Mouse (Mus musculus) liver, embryonic 14.5 days (tissue): ENCODE measurements around the gene Il7r. TPM values are rescaled to one million over a fixed set of nuclear protein-coding genes. Genes with fewer than 3 reads are reported as not detected.

Source experiments
- ATAC-seq: fragments of 200-750 bp; cut with Nextera tagmentation; 2 replicates; pipeline ENCODE4 v1.8.0; 2017; ENCODE audit warnings: moderate number of reproducible peaks, mild to moderate bottlenecking, moderate library complexity; ENCODE audit not compliant: insufficient read depth
- DNase-seq, 3 experiments: peaks; one replicate each; pipeline ENCODE4 v3.0.0-alpha.2; 2012 to 2013; ENCODE audit warnings: low read depth in 3 of 3, low spot score in 3 of 3
- H3K27ac ChIP-seq: fragments of 300-500 bp; sonication (generic); 2 replicates; pipeline ENCODE4 v1.5.1; 2014; ENCODE audit warnings: moderate library complexity, mild to moderate bottlenecking, control low read depth, inconsistent platforms
- H3K27me3 ChIP-seq: fragments of 300-500 bp; sonication (generic); 2 replicates; pipeline ENCODE4 v1.6.1; 2014; ENCODE audit warnings: mild to moderate bottlenecking, low read length, moderate library complexity; ENCODE audit not compliant: control insufficient read depth, insufficient read depth
- H3K36me3 ChIP-seq: fragments of 300-500 bp; sonication (generic); replicated peaks from 2 replicates; pipeline ENCODE4 v1.6.1; 2014; ENCODE audit warnings: low read depth; ENCODE audit not compliant: control insufficient read depth, insufficient read depth
- H3K4me1 ChIP-seq, 2 experiments: fragments of 200-500 bp in 1 of 2; fragments of 300-500 bp in 1 of 2; sonication (generic) in 1 of 2; replicated peaks; 2 replicates each; pipeline ENCODE4 v1.6.1; 2012 to 2014; ENCODE audit warnings: antibody characterized with exemption in 1 of 2, inconsistent platforms in 1 of 2, low read length in 1 of 2; ENCODE audit not compliant: control insufficient read depth in 2 of 2, insufficient read depth in 2 of 2
- H3K4me2 ChIP-seq: fragments of 300-500 bp; sonication (generic); 2 replicates; pipeline ENCODE4 v1.6.1; 2014; ENCODE audit warnings: low read depth, mild to moderate bottlenecking, control low read depth, moderate library complexity
- H3K4me3 ChIP-seq, 2 experiments: fragments of 200-500 bp in 1 of 2; fragments of 300-500 bp in 1 of 2; sonication (generic) in 1 of 2; 2 replicates each; pipeline ENCODE4 v1.5.1; 2012 to 2014; ENCODE audit warnings: low read depth in 2 of 2, low read length in 2 of 2, mild to moderate bottlenecking in 2 of 2, control low read depth in 1 of 2, inconsistent platforms in 1 of 2, moderate library complexity in 1 of 2; ENCODE audit not compliant: insufficient read depth in 1 of 2
- H3K9ac ChIP-seq: fragments of 300-500 bp; sonication (generic); replicated peaks from 2 replicates; pipeline ENCODE4 v1.6.1; 2014; ENCODE audit warnings: mild to moderate bottlenecking, control low read depth, moderate library complexity
- H3K9me3 ChIP-seq: fragments of 300-500 bp; sonication (generic); 2 replicates; pipeline ENCODE4 v1.6.1; 2016; ENCODE audit warnings: low read length, mixed read lengths; ENCODE audit not compliant: control insufficient read depth
- CTCF ChIP-seq: IDR thresholded peaks from 2 replicates; pipeline ENCODE4 v1.5.1; 2016; ENCODE audit warnings: antibody characterized with exemption, low read depth, control low read depth
- EP300 ChIP-seq: IDR thresholded peaks from 2 replicates; pipeline ENCODE4 v1.6.1; 2016; ENCODE audit warnings: antibody characterized with exemption, low read depth
- WGBS: fragments of 180-500 bp; shearing (Covaris S2); extraction: QIAGEN DNeasy Blood & Tissue Kit; methylation state at CpG from one replicate; pipeline ENCODE4 v1.1.7; 2014; ENCODE audit not compliant: insufficient replicate concordance; 5-methylcytosine and 5-hydroxymethylcytosine counted together
- polyA plus RNA-seq, 2 experiments: library from polyadenylated mRNA; depleted of rRNA in 1 of 2; stranded (reverse) in 1 of 2; unstranded in 1 of 2; fragments of >200 nt; fragmentation: Nextera tagmentation in 1 of 2; extraction: Ambion mirVana in 1 of 2; gene quantifications; 2 replicates each; pipeline versions ENCODE4 v1.2.1 to v1.2.3; 2012 to 2014

Il7r gene
- polyA plus RNA-seq, 2 experiments = 0.20 to 0.21 TPM

- Histone ChIP-seq H3K9me3 (no peaks in the 10 kb centered on the region), H3K4me2 (peak overlapping the region; percentile 51), H3K27ac (peak overlapping the region; percentile 63), H3K4me1 (peaks cover 18 to 24% of the 10 kb centered on the region in 2 experiments), H3K27me3 (no peaks in the 10 kb centered on the region), H3K4me3 (peak overlapping the region; percentile 6 to 23; a peak in 3 of 4 replicates), H3K36me3 (no peaks in the 10 kb centered on the region), H3K9ac (peak overlapping the region; percentile 28)
- DNase-seq (peak; percentile 49 to 71 (median 54)), ATAC-seq (peak; percentile 92)
- WGBS = 10% methylated on average over 7 of the region's 7 CpGs
- TF ChIP-seq EP300 (no peak), CTCF (no peak)
These were observed 66.4 kb downstream of the Il7r start for GRCm38 (mm10) chr15:9463521-9464027.

Other genes starting within 250 kb of the Il7r start
- 0.42 and 0.45 TPM in 2 replicates for gene Ugt3a2, start 194.6 kb downstream of the Il7r start, polyA plus RNA-seq (2012; rRNA removed)
- gene Ugt3a2, start 194.6 kb downstream of the Il7r start, polyA plus RNA-seq (2014; fragmentation: Nextera tagmentation; extraction: Ambion mirVana) = 0.47 and 1.4 TPM in 2 replicates
- 0.22 and 0.29 TPM in 2 replicates for gene Capsl, start 94.1 kb downstream of the Il7r start, polyA plus RNA-seq (2012; rRNA removed)
- gene Capsl, start 94.1 kb downstream of the Il7r start, polyA plus RNA-seq (2014; fragmentation: Nextera tagmentation; extraction: Ambion mirVana) = 1.2 TPM in 2 replicates
- 0.01 and 0.03 TPM in 2 replicates for gene Spef2, start 218.7 kb upstream of the Il7r start, polyA plus RNA-seq (2012; rRNA removed)
- 0.11 and 0.13 TPM in 2 replicates for gene Spef2, start 218.7 kb upstream of the Il7r start, polyA plus RNA-seq (2014; fragmentation: Nextera tagmentation; extraction: Ambion mirVana)